ENCODE assay signal across 8 mouse cellular contexts in the genomic region with DNA sequence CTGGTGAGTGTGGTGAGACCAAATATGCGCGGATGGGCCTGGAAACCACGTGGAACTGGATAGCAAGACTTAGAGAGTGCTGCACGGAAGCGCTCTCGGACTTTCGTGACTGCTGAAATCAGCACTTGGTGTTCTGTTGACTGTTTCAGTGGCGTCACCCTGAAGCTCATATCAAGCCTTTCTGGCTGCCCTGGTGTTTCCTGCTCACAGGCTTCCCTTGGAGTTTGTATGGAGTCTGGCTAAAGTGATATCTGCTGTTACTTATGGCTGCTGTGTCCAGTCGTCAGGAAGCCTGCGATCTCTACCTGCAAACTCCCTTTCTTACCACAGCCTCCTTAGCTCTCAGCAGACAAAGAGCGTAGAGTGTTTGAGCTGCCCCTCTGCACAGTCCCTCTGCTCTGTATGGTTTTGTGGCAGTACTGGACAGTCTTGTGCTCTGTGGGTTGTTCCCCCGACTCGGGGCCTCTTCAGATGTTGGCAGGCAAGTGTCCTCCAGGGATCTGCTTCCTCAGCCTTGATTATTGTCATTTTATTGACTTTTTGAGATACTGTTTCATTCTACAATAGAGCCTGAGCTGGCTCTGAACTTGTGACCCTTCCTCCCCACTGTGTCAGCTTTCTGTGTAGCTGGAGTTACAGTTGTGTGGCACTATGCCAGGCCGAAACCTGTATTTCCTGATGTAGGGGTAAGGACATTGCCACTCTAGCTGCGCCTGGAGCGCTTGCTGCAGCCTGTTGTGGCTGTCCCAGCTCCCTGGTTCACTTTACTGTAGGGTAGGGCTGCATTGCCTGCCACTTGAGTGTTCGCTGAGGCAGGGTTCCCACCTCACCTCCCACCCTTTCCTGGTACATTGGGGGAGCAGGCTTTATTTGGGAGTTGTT. TPM values are rescaled to one million over a fixed set of nuclear protein-coding genes. Genes with fewer than 3 reads are reported as not detected.
DNase-seq lines count a peak whose midpoint lies in the region; ATAC-seq and TF ChIP-seq lines count a peak whose summit lies in the region.

No protein-coding gene starts in this region.

- no peaks in the 10 kb centered on the region for H3K9me3 ChIP-seq in heart, embryonic 13.5 days
- H3K9me3 ChIP-seq in neural tube, embryonic 15.5 days (replicated peaks): no peaks in the 10 kb centered on the region
- no peaks in the 10 kb centered on the region for H3K9me3 ChIP-seq in hindbrain, postnatal 0 days (ENCODE audit: low read length)
- H3K9me3 ChIP-seq in forebrain, embryonic 11.5 days (ENCODE audit: control insufficient read depth, low read length): no peaks in the 10 kb centered on the region

- 29% methylated on average over 17 of the region's 17 CpGs for WGBS in heart, embryonic 13.5 days
- WGBS in large intestine, adult 2 months: 53% methylated on average over 17 of the region's 17 CpGs
- WGBS in neural tube, embryonic 15.5 days: 59% methylated on average over 17 of the region's 17 CpGs
- 75% methylated on average over 17 of the region's 17 CpGs for WGBS in hindbrain, postnatal 0 days
- 86% methylated on average over 17 of the region's 17 CpGs for WGBS in forebrain, embryonic 11.5 days

- peak; percentile 16; the same call in 1 of the 2 replicates for ATAC-seq in heart, embryonic 13.5 days (ENCODE audit: extremely low read depth, insufficient number of reproducible peaks, low FRiP score, low TSS enrichment)
- ATAC-seq in neural tube, embryonic 15.5 days (ENCODE audit: low FRiP score): no peak
- ATAC-seq in megakaryocyte-erythroid progenitor cell, adult 5-6 weeks (replicated peaks; ENCODE audit: low FRiP score, low TSS enrichment, poor library complexity, severe bottlenecking): no peak
- no peak for ATAC-seq in hindbrain, postnatal 0 days
- no peak for ATAC-seq in forebrain, embryonic 11.5 days (replicated peaks; ENCODE audit: low FRiP score)

- H3K4me2 ChIP-seq in heart, embryonic 13.5 days: peak overlapping the region; percentile 39
- no peak overlapping the region for H3K4me2 ChIP-seq in neural tube, embryonic 15.5 days
- no peak overlapping the region for H3K4me2 ChIP-seq in hindbrain, postnatal 0 days (ENCODE audit: low read depth, low read length)
- no peak overlapping the region for H3K4me2 ChIP-seq in forebrain, embryonic 11.5 days (ENCODE audit: low read depth, low read length, severe bottlenecking)

- peak overlapping the region; percentile 38 for H3K9ac ChIP-seq in heart, embryonic 13.5 days
- H3K9ac ChIP-seq in neural tube, embryonic 15.5 days (replicated peaks): no peak overlapping the region
- no peak overlapping the region for H3K9ac ChIP-seq in hindbrain, postnatal 0 days (replicated peaks; ENCODE audit: low read length)
- H3K9ac ChIP-seq in forebrain, embryonic 11.5 days (ENCODE audit: low read length): no peak overlapping the region

- DNase-seq in heart, adult 8-10 months (ENCODE audit: low spot score): peak; percentile 33
- no peak for DNase-seq in heart, postnatal 14 days
- DNase-seq in large intestine, adult 2 months (ENCODE audit: low read depth, low spot score): peak; percentile 63
- DNase-seq in hindbrain, postnatal 0 days (ENCODE audit: low spot score): no peak
- no peak for DNase-seq in forebrain, embryonic 11.5 days (ENCODE audit: low spot score)

- H3K4me3 ChIP-seq in heart, embryonic 13.5 days: no peak overlapping the region
- H3K4me3 ChIP-seq in neural tube, embryonic 15.5 days (replicated peaks): no peak overlapping the region
- H3K4me3 ChIP-seq in hindbrain, postnatal 0 days (ENCODE audit: low read length): no peak overlapping the region
- H3K4me3 ChIP-seq in forebrain, embryonic 11.5 days (ENCODE audit: low read depth, low read length): no peak overlapping the region

- H3K4me1 ChIP-seq in heart, embryonic 13.5 days: peaks cover 87% of the 10 kb centered on the region
- H3K4me1 ChIP-seq in neural tube, embryonic 15.5 days: peaks cover 90% of the 10 kb centered on the region
- H3K4me1 ChIP-seq in hindbrain, postnatal 0 days (ENCODE audit: insufficient read depth, low read length): peaks cover 22% of the 10 kb centered on the region
- no peaks in the 10 kb centered on the region for H3K4me1 ChIP-seq in forebrain, embryonic 11.5 days (replicated peaks; ENCODE audit: control insufficient read depth, insufficient read depth, low read length)

- peak overlapping the region; percentile 87 for H3K27ac ChIP-seq in heart, embryonic 13.5 days (replicated peaks)
- H3K27ac ChIP-seq in neural tube, embryonic 15.5 days (replicated peaks): peak overlapping the region; percentile 3; the same call in 1 of the 2 replicates
- H3K27ac ChIP-seq in hindbrain, postnatal 0 days: no peak overlapping the region
- no peak overlapping the region for H3K27ac ChIP-seq in forebrain, embryonic 11.5 days (ENCODE audit: low read depth, low read length)

- no peaks in the 10 kb centered on the region for H3K27me3 ChIP-seq in heart, embryonic 13.5 days (replicated peaks)
- no peaks in the 10 kb centered on the region for H3K27me3 ChIP-seq in neural tube, embryonic 15.5 days (replicated peaks)
- no peaks in the 10 kb centered on the region for H3K27me3 ChIP-seq in hindbrain, postnatal 0 days (ENCODE audit: insufficient read depth, low read length)
- no peaks in the 10 kb centered on the region for H3K27me3 ChIP-seq in forebrain, embryonic 11.5 days (ENCODE audit: control insufficient read depth, insufficient read depth, low read length)

- 0 out of 2 replicates have a peak, but pooled peaks cover 5% of the 10 kb centered on the region for H3K36me3 ChIP-seq in heart, embryonic 13.5 days
- no peaks in the 10 kb centered on the region for H3K36me3 ChIP-seq in neural tube, embryonic 15.5 days
- no peaks in the 10 kb centered on the region for H3K36me3 ChIP-seq in hindbrain, postnatal 0 days (ENCODE audit: insufficient read depth, low read length)
- H3K36me3 ChIP-seq in forebrain, embryonic 11.5 days (ENCODE audit: control insufficient read depth, insufficient read depth, low read length): no peaks in the 10 kb centered on the region

- intact Hi-C loops in heart, postnatal 14 days (cut with DNase I): loop anchor here (2.0 to 10.0 kb wide), 2 partner anchors 14 to 150 kb away; no protein-coding TSS in a partner anchor

- TF ChIP-seq CTCF in hindbrain, postnatal 0 days (IDR thresholded peaks at IDR 0.05; ENCODE audit: low read depth): no peak

RNA-seq across cellular contexts. Expression of gene Arhgef7, which starts 46.9 kb away (rescaled TPM):
- 100 to 1,000 TPM in 3 of 4 experiments, 10 to 100 TPM in 1; 93.9 to 119 (median 111) TPM for total RNA-seq in heart, adult 8-10 months (2022)
- total RNA-seq in heart, postnatal 14 days (2021): 100 to 1,000 TPM; 139 to 157 TPM
- polyA plus RNA-seq in heart, embryonic 13.5 days (2015; fragmentation: Nextera tagmentation; extraction: Ambion mirVana): 44.8 and 45.8 TPM in 2 replicates
- 19.9 and 26.1 TPM in 2 replicates for polyA plus RNA-seq in large intestine, adult 2 months (2012; rRNA removed)
- 54.4 and 62.3 TPM in 2 replicates for polyA plus RNA-seq in neural tube, embryonic 15.5 days (2015; fragmentation: Nextera tagmentation; extraction: Ambion mirVana)
- 27.2 and 28.2 TPM in 2 replicates for total RNA-seq in megakaryocyte-erythroid progenitor cell, adult 5-6 weeks (2014; fragmentation: Nextera tagmentation)
- total RNA-seq in megakaryocyte-erythroid progenitor cell, adult 5-6 weeks (2017): 10.7 and 52.1 TPM in 2 replicates
- 101 and 105 TPM in 2 replicates for total RNA-seq in hindbrain, postnatal 0 days (2014; rRNA removed)
- polyA plus RNA-seq in hindbrain, postnatal 0 days (2015; fragmentation: Nextera tagmentation; extraction: Ambion mirVana): 49.7 and 53.9 TPM in 2 replicates
- polyA plus RNA-seq in forebrain, embryonic 11.5 days (2014; fragmentation: Nextera tagmentation; extraction: Ambion mirVana): 81.9 and 87.3 TPM in 2 replicates

Comparison
In these comparisons a context has a peak if more than half of its experiments do, and no peak if none do; other contexts are left out.
1. DNase-seq: peak in heart, adult 8-10 months (single experiment) and large intestine, adult 2 months (single experiment); none in heart, postnatal 14 days (0 of 2), hindbrain, postnatal 0 days (single experiment) and forebrain, embryonic 11.5 days (single experiment).
2. H3K27ac ChIP-seq: peak in heart, embryonic 13.5 days (single experiment) and neural tube, embryonic 15.5 days (single experiment); none in hindbrain, postnatal 0 days (single experiment) and forebrain, embryonic 11.5 days (single experiment).